Mouse (Mus musculus): ENCODE measurements around the gene Zbtb20. TPM values are rescaled to one million over a fixed set of nuclear protein-coding genes. Genes with fewer than 3 reads are reported as not detected.

Zbtb20 gene
- total RNA-seq, 2 experiments from 2014 or later, result 5.2 to 13.1 TPM

- no peak for ATAC-seq (replicated peaks; ENCODE audit: poor library complexity)
Observed at GRCm38 (mm10) chr16:43471060-43471459, 595.4 kb downstream of the Zbtb20 start.

GRCm38 (mm10) chr16:43474941-43475728, 599.5 kb downstream of the Zbtb20 start:
- ATAC-seq (replicated peaks; ENCODE audit: poor library complexity), result no peak

- no peak for ATAC-seq (replicated peaks; ENCODE audit: poor library complexity)
Observed at GRCm38 (mm10) chr16:43476921-43477320, 601.2 kb downstream of the Zbtb20 start.

- ATAC-seq (replicated peaks; ENCODE audit: poor library complexity), result no peak
Observed at GRCm38 (mm10) chr16:43478352-43478751, 602.7 kb downstream of the Zbtb20 start.

- ATAC-seq (replicated peaks; ENCODE audit: poor library complexity), result no peak
Observed at GRCm38 (mm10) chr16:43480532-43480931, 604.9 kb downstream of the Zbtb20 start.

GRCm38 (mm10) chr16:43482125-43482524, 606.4 kb downstream of the Zbtb20 start:
- no peak for ATAC-seq (replicated peaks; ENCODE audit: poor library complexity)

- ATAC-seq (replicated peaks; ENCODE audit: poor library complexity), result no peak
Observed at GRCm38 (mm10) chr16:43482738-43483137, 607.1 kb downstream of the Zbtb20 start.

GRCm38 (mm10) chr16:43484400-43484799, 608.7 kb downstream of the Zbtb20 start:
- no peak for ATAC-seq (replicated peaks; ENCODE audit: poor library complexity)

GRCm38 (mm10) chr16:43489362-43489761, 613.7 kb downstream of the Zbtb20 start:
- ATAC-seq (replicated peaks; ENCODE audit: poor library complexity), result no peak

GRCm38 (mm10) chr16:43489984-43490383, 614.3 kb downstream of the Zbtb20 start:
- ATAC-seq (replicated peaks; ENCODE audit: poor library complexity), result no peak

GRCm38 (mm10) chr16:43492863-43493262, 617.2 kb downstream of the Zbtb20 start:
- no peak for ATAC-seq (replicated peaks; ENCODE audit: poor library complexity)

GRCm38 (mm10) chr16:43493596-43494385, 618.1 kb downstream of the Zbtb20 start:
- ATAC-seq (replicated peaks; ENCODE audit: poor library complexity), result no peak

- no peak for ATAC-seq (replicated peaks; ENCODE audit: poor library complexity)
Observed at GRCm38 (mm10) chr16:43495175-43495818, 619.6 kb downstream of the Zbtb20 start.

- no peak for ATAC-seq (replicated peaks; ENCODE audit: poor library complexity)
Observed at GRCm38 (mm10) chr16:43497093-43497492, 621.4 kb downstream of the Zbtb20 start.

- ATAC-seq (replicated peaks; ENCODE audit: poor library complexity), result no peak
Observed at GRCm38 (mm10) chr16:43500132-43500853, 624.6 kb downstream of the Zbtb20 start.

GRCm38 (mm10) chr16:43501284-43501683, 625.6 kb downstream of the Zbtb20 start:
- no peak for ATAC-seq (replicated peaks; ENCODE audit: poor library complexity)

GRCm38 (mm10) chr16:43502339-43503009, 626.8 kb downstream of the Zbtb20 start:
- ATAC-seq (replicated peaks; ENCODE audit: poor library complexity), result 0 out of 2 replicates have a peak, but pooled peaks have one; percentile 27

- ATAC-seq (replicated peaks; ENCODE audit: poor library complexity), result peak; percentile 15; the same call in 1 of the 2 replicates
Observed at GRCm38 (mm10) chr16:43503010-43503635, 627.4 kb downstream of the Zbtb20 start.

- ATAC-seq (replicated peaks; ENCODE audit: poor library complexity), result peak; percentile 13
Observed at GRCm38 (mm10) chr16:43503636-43504010, 627.9 kb downstream of the Zbtb20 start.

GRCm38 (mm10) chr16:43504151-43504550, 628.5 kb downstream of the Zbtb20 start:
- ATAC-seq (replicated peaks; ENCODE audit: poor library complexity), result no peak

Measured in megakaryocyte progenitor cell, adult 5-6 weeks (primary cell).